9 mouse cellular contexts compared by ENCODE assay signal in the genomic region with DNA sequence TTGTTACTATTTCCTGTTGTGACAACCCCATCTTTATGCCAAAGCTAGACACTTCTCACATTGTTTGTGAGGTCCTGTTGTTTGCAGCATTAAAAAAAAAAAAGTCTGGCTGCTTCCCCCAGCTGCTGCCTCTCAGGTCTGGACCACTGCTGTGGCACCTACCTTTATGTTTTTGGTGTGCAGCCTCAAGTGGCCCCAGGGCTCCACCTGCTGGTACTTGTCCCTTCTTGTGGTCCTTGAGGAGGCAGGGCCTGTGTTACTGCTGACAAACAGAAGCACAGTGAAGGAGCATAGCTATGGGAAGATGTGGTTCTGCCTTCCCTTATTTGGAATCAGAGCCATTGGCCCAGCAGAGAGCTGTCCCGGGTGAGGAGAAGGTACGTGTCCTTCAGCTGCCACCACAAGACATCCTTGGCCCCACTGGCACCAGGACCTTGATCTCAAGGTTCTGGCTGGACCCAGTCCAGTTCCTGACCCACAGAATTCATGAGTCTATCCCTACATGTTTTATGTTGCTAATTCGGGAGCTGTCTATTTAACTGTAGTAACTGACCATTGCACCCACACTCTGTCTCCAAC. TPM values are rescaled to one million over a fixed set of nuclear protein-coding genes. Genes with fewer than 3 reads are reported as not detected.
DNase-seq lines count a peak whose midpoint lies in the region; ATAC-seq lines count a peak whose summit lies in the region.
"Had no signal": no experiment of that assay in that cellular context is flagged by ENCODE, and none has a peak within 500 bp of the region (broad histone marks: within the 10 kb centered on the region; RNA-seq: fewer than 3 reads in every experiment).

No protein-coding gene starts in this region.

- no peak overlapping the region for H3K9ac ChIP-seq in neural tube, embryonic 11.5 days (ENCODE audit: low read length)
- no peak overlapping the region for H3K9ac ChIP-seq in neural tube, embryonic 15.5 days (replicated peaks)

- H3K36me3 ChIP-seq in neural tube, embryonic 11.5 days (ENCODE audit: control insufficient read depth, insufficient read depth, low read length), result no peaks in the 10 kb centered on the region
- H3K36me3 ChIP-seq in neural tube, embryonic 15.5 days, result no peaks in the 10 kb centered on the region

- intact Hi-C loops in gastrocnemius, postnatal 14 days (cut with DNase I; ENCODE audit: low total_unique reads), result no loop called here

- no peak overlapping the region for H3K4me3 ChIP-seq in neural tube, embryonic 11.5 days (ENCODE audit: low read depth, low read length)
- no peak overlapping the region for H3K4me3 ChIP-seq in neural tube, embryonic 15.5 days (replicated peaks)

- DNase-seq in cerebellum, adult 11-12 months, result peak; percentile 56
- peak; percentile 50 for DNase-seq in neural tube, embryonic 11.5 days (ENCODE audit: low spot score)
- peak; percentile 68 for DNase-seq in cerebellum, adult 8-10 months
- DNase-seq in kidney, adult 8-10 months, result peak; percentile 39 to 67
- no peak for DNase-seq in gastrocnemius, postnatal 14 days

- no peaks in the 10 kb centered on the region for H3K27me3 ChIP-seq in neural tube, embryonic 11.5 days (ENCODE audit: control insufficient read depth, insufficient read depth, low read length)
- H3K27me3 ChIP-seq in neural tube, embryonic 15.5 days (replicated peaks), result no peaks in the 10 kb centered on the region; the same call in 1 of the 2 replicates

- H3K4me1 ChIP-seq in neural tube, embryonic 11.5 days (ENCODE audit: control insufficient read depth, insufficient read depth, low read length), result no peaks in the 10 kb centered on the region
- peaks cover 14% of the 10 kb centered on the region for H3K4me1 ChIP-seq in neural tube, embryonic 15.5 days

- no peak for ATAC-seq in cerebellum, adult (ENCODE audit: insufficient number of reproducible peaks, low FRiP score, low TSS enrichment)
- no peak for ATAC-seq in neural tube, embryonic 11.5 days (ENCODE audit: insufficient read depth, low FRiP score, low TSS enrichment)
- ATAC-seq in neural tube, embryonic 15.5 days (ENCODE audit: low FRiP score), result no peak
- peak; percentile 66; the same call in 1 of the 2 replicates for ATAC-seq in neutrophil, adult 5-6 weeks (ENCODE audit: extremely low read depth, insufficient number of reproducible peaks, low FRiP score, poor library complexity, severe bottlenecking)

- no peak overlapping the region for H3K27ac ChIP-seq in neural tube, embryonic 11.5 days (ENCODE audit: low read depth, low read length)
- H3K27ac ChIP-seq in neural tube, embryonic 15.5 days (replicated peaks), result no peak overlapping the region

- no peaks in the 10 kb centered on the region for H3K9me3 ChIP-seq in neural tube, embryonic 11.5 days (ENCODE audit: control insufficient read depth, low read length)
- H3K9me3 ChIP-seq in neural tube, embryonic 15.5 days (replicated peaks), result no peaks in the 10 kb centered on the region

- no peak overlapping the region for H3K4me2 ChIP-seq in neural tube, embryonic 11.5 days (ENCODE audit: low read depth)
- no peak overlapping the region for H3K4me2 ChIP-seq in neural tube, embryonic 15.5 days

- WGBS in neural tube, embryonic 11.5 days, result 55% methylated on average over 3 of the region's 3 CpGs
- 58% methylated on average over 3 of the region's 3 CpGs for WGBS in neural tube, embryonic 15.5 days

RNA-seq across cellular contexts. Expression of a gene that starts 6.2 kb away (rescaled TPM):
- polyA plus RNA-seq in neural tube, embryonic 11.5 days (2014; fragmentation: Nextera tagmentation; extraction: Ambion mirVana), result 12.3 and 12.4 TPM in 2 replicates
- 81.2 and 85.0 TPM in 2 replicates for polyA plus RNA-seq in neural tube, embryonic 15.5 days (2015; fragmentation: Nextera tagmentation; extraction: Ambion mirVana)
- 78.8 and 80.4 TPM in 2 replicates for total RNA-seq in neutrophil, adult 5-6 weeks (2017)
- under 1 TPM; 0.39 to 0.53 TPM for total RNA-seq in gastrocnemius, postnatal 14 days (2021)
- polyA plus RNA-seq: C2C12 had no signal

RNA-seq across cellular contexts. Expression of a gene that starts 30.2 kb away (rescaled TPM):
- 0.33 and 0.59 TPM in 2 replicates for polyA plus RNA-seq in neural tube, embryonic 11.5 days (2014; fragmentation: Nextera tagmentation; extraction: Ambion mirVana)
- 0.56 and 1.3 TPM in 2 replicates for polyA plus RNA-seq in neural tube, embryonic 15.5 days (2015; fragmentation: Nextera tagmentation; extraction: Ambion mirVana)
- 0.58 and 0.86 TPM in 2 replicates for total RNA-seq in neutrophil, adult 5-6 weeks (2017)
- total RNA-seq in gastrocnemius, postnatal 14 days (2021), result 1 to 10 TPM; 5.2 to 5.5 TPM

RNA-seq across cellular contexts. Expression of a gene that starts 42.7 kb away (rescaled TPM):
- polyA plus RNA-seq in neural tube, embryonic 11.5 days (2014; fragmentation: Nextera tagmentation; extraction: Ambion mirVana), result not detected in 2 replicates
- 1.4 and 2.8 TPM in 2 replicates for polyA plus RNA-seq in neural tube, embryonic 15.5 days (2015; fragmentation: Nextera tagmentation; extraction: Ambion mirVana)
- total RNA-seq in neutrophil, adult 5-6 weeks (2017), result 4.5 and 10.0 TPM in 2 replicates
- total RNA-seq in gastrocnemius, postnatal 14 days (2021), result 1 to 10 TPM; 1.1 to 1.5 TPM

RNA-seq across cellular contexts. Expression of a gene that starts 55.6 kb away (rescaled TPM):
- polyA plus RNA-seq in neural tube, embryonic 11.5 days (2014; fragmentation: Nextera tagmentation; extraction: Ambion mirVana), result 1.6 and 2.0 TPM in 2 replicates
- polyA plus RNA-seq in neural tube, embryonic 15.5 days (2015; fragmentation: Nextera tagmentation; extraction: Ambion mirVana), result 7.4 and 11.5 TPM in 2 replicates
- total RNA-seq in neutrophil, adult 5-6 weeks (2017), result 19.0 and 25.7 TPM in 2 replicates
- total RNA-seq in gastrocnemius, postnatal 14 days (2021), result 1 to 10 TPM; 2.6 to 2.8 TPM

Comparison
In these comparisons a context has a peak if more than half of its experiments do, and no peak if none do; other contexts are left out.
1. RNA of a gene that starts 6.2 kb away (total RNA-seq): 78.8 to 80.4 TPM in neutrophil, adult 5-6 weeks; 0.39 to 0.53 TPM in gastrocnemius, postnatal 14 days; every median in the first group is over 10 times any median in the second.